Mouse (Mus musculus) embryonic fibroblast, embryonic 13.5 days (primary cell): ENCODE measurements at regions not wholly inside any gene's neighbourhood (a gene's known extent, or its start where the extent isn't known, plus 50 kb on each side); places are given as distances from the start of the nearest gene placed in this dataset.

Experiments
- CTCF ChIP-seq: IDR thresholded peaks from 2 replicates; pipeline ENCODE4 v1.5.1; 2011; ENCODE audit warnings: mild to moderate bottlenecking, control low read depth, low read length, moderate library complexity, borderline replicate concordance; ENCODE audit not compliant: insufficient read depth
- POLR2A ChIP-seq: IDR thresholded peaks from 2 replicates; pipeline ENCODE4 v1.6.1; 2011; ENCODE audit warnings: low read depth, mild to moderate bottlenecking, control low read depth, low read length, moderate library complexity

GRCm38 (mm10) chr6:53229350-53229749 lies 57.7 kb upstream of the Creb5 start:
- TF ChIP-seq CTCF (no peak), POLR2A (no peak)
